Mouse (Mus musculus) cerebellum, adult 11-12 months (tissue): ENCODE results near the gene Unc93a2.
"Not testable (repeated sequence)": the region's sequence is repeated elsewhere in the genome, so short reads cannot be mapped to it uniquely, and the experiment has no call there.

Experiments
- DNase-seq: peaks from one replicate; pipeline ENCODE4 v3.0.0; 2022

The Unc93a2 gene

DNA sequence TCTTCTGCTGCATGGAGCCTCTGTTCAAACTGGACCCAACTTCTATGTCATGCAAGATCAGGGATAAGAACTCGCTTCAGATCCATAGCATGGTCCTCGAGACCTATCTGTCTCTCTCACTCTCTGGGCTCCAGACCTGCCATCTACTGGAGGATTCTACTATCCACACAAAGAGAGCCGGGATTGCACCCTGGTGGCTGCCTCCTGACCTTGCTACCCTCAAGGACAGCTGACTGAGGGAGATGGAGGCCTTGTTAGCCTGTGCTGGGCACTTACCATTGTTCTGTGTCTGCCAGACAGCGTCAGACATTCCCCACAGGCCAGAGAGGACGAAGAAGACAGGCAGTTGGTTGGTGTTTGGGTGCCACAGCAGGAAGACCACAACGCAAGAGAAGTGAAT lies 15.9 kb downstream of the Unc93a2 start:
- DNase-seq = not testable (repeated sequence)

- not testable (repeated sequence) for DNase-seq
These were observed 18.4 kb downstream of the Unc93a2 start for GRCm38 (mm10) chr17:7366676-7367374.

DNA sequence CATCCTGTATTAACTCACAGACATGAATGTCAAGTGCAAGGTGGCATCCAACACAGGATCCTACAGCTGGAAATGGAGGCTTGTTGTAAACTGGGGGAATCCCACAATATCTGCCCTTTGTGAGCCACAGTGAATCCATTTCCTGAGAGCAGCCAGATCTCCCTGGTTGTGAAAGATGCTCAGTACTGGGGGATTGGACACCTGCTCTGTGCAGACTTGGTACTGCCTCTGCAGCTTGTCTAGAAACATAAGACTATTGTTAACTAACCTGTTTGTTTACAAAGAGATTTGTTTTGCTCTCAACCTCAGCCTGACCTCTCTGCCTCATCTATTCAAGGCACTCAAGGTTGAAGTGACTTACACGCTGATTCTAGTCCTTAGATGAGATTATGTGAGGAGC lies 19.0 kb downstream of the Unc93a2 start:
- DNase-seq = not testable (repeated sequence)

DNA sequence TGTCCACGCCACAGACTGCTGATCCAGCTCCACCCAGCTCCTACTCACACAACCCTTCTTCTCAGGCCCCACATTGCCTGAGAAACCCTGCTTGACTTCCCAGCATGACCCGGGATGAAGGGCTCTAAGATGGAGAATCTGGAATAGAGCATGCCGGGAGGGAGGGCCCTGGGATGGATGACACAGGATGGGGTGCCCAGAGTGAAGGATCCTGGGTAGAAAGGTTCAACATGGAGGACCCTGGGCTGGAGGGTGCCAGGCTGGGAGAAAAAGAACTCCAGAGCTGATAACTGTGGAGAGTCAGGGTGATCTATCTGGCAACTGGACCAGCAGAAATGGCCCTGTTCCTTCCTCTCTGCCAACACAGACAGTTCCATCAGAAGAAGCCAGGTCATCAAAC lies 19.6 kb downstream of the Unc93a2 start:
- not testable (repeated sequence) for DNase-seq

- DNase-seq = peak; percentile 78
These were observed 24.4 kb downstream of the Unc93a2 start for GRCm38 (mm10) chr17:7360749-7361465.

GRCm38 (mm10) chr17:7359806-7360205 lies 25.5 kb downstream of the Unc93a2 start:
- DNase-seq = not testable (repeated sequence)

DNA sequence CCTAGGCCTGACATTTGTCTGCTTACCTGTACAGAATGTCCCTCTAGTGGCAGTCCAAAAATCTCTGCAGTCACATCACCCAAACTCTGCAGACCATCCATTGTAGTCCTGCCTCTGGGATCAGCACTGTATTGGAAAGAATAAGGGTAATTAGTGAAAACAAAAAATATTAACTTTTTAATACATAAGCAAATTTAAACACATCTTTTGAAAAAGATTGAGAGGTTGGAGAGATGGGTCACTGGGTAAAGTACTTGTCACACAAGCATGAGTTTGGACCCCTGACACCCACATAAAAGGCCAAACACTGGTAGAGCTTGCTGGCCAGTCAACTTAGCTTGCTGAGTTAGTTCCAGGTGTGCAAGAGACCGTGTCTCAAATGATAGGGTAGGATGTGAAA lies 32.7 kb downstream of the Unc93a2 start, which contains the start of gene Ttll2:
TSS of gene Ttll2 (minus strand) at position 101 of the 400 bp plus-strand sequence.
- not testable (repeated sequence) for DNase-seq

GRCm38 (mm10) chr17:7348765-7349164 lies 36.5 kb downstream of the Unc93a2 start:
- peak; percentile 20 for DNase-seq

DNA sequence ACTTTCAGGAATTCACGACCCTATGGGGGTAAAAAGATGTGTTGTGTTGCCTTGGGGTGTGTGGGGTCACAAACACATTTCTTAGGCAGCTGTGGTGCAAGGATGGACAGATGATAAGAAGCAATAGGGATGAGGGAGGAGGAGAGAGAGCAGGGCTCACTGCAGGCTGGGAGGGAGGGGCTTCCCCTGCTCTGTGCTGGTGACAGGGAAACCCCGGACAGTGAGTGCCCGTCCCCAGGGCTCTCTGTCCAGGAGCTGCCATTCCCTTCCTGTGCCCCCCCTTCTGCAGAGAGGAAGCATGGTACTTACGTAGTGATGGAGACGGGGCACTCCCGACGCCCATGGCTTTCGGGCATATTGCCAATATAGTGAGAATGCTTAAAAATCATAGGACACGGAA lies 47.9 kb downstream of the Unc93a2 start:
- not testable (repeated sequence) for DNase-seq

DNA sequence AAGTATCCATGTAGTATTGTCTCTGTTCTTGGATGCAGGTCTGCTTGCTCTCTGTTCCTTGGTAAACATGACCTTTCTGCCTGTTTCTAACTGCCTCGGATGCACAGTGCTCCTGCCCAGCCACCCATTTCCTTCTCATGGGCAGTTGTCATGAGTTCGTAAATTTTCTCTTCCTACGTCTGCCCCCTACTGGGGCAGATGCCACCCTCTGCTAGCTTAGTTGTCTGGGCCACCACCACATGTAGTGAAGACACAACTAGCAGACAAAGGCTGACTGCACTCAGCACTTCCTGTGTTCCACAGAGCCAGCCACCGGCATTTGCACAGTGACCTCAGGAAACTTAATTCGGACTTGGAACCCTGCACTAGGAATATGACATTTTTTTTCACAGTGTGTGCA lies 52.5 kb downstream of the Unc93a2 start:
- not testable (repeated sequence) for DNase-seq

DNA sequence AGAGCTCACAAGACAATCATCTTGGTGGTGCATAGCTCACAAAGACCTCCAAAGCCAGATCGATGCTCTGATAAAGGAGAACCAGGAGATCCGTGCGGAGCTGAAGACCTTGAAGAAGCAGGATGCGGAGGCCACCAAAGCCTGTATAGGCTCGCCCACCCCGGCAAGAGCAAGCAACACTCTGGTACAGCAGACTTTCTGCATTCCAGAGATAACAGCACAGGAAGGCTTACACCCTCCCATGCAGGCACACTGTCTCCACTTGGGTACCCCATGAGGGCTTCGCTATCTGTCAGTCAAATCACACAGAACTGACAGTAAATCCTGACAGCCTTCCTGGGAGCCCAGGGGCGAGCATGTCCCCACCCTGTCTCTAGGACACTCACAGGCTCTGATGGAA lies 58.8 kb downstream of the Unc93a2 start:
- not testable (repeated sequence) for DNase-seq

- DNase-seq = not testable (repeated sequence)
These were observed 60.9 kb downstream of the Unc93a2 start, which contains the start of gene Tcp10a for GRCm38 (mm10) chr17:7324346-7324745. Gene Tcp10a, plus strand, starts transcription at chr17:7324646.

DNA sequence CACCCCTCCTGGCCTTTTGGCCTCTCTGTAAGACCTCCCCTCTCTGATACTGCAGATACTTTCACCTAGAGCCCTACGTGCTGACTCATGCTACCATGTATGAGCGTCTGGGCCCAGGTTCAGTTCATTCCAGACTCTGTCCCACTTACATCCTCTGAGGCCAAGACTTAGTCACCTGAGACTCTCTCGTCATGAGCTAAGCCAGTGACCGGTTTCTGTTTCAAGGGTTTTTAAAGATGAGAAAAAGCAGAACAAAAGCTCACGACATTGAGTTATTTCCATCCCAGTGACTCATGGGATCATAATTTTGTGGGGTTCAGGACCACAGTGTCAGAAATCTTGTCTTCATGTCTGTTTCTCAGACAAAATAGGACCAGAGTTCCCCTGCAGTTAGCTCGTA lies 65.5 kb downstream of the Unc93a2 start:
- not testable (repeated sequence) for DNase-seq

DNA sequence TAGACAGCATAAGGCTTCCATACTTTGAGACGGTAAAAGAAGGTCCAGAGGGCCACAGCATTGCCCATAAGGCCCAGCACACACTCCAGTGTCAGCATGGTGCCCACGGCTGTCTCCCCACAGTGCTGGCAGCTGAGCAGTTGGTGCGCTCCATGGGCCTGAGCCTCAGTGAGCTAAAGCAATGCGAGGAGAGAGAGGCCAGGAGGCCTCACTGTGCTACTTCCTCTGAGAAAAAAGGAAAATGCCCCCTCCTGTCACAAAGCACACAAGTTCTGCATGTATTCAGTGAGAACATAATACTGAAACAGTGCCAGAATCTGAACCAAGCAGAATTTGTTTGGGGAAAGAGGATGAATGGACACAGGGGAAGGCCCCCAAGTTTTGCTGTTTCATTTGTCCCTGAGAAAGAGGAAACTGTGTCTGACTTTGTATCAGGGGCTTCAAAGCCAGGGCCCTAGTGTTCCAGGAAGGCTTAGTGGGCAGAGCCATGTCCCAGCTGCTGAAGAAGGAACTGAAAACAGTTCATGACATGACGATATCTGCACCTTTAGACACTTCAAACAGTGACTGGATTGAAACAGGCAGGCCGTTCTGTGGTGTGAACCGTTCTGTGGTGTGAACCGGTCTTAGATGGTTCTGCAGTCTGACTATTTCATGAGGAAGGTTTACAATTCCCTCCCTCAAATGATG lies 69.4 kb downstream of the Unc93a2 start:
- DNase-seq = not testable (repeated sequence)
